Mouse (Mus musculus): ENCODE measurements around the gene Git2. TPM values are rescaled to one million over a fixed set of nuclear protein-coding genes. Genes with fewer than 3 reads are reported as not detected.

The Git2 gene
- polyA plus RNA-seq, 1 experiment from 2014 or later, result 29.9 TPM

GRCm38 (mm10) chr5:114801841-114802240 lies 26.5 kb upstream of the Git2 start:
- 88% methylated on average over 6 of the region's 6 CpGs for WGBS
- no peaks in the 10 kb centered on the region for H3K9me3 ChIP-seq (ENCODE audit: control insufficient read depth, low read length)

GRCm38 (mm10) chr5:114801049-114801448 lies 25.7 kb upstream of the Git2 start:
- Histone ChIP-seq H3K9ac (ENCODE audit: low read depth, low read length) (no peak overlapping the region), H3K36me3 (ENCODE audit: control insufficient read depth, insufficient read depth, low read length) (peaks cover 23% of the 10 kb centered on the region), H3K4me2 (ENCODE audit: low read depth, low read length) (no peak overlapping the region), H3K9me3 (ENCODE audit: control insufficient read depth, low read length) (no peaks in the 10 kb centered on the region), H3K27me3 (replicated peaks; ENCODE audit: control insufficient read depth, insufficient read depth, low read length) (no peaks in the 10 kb centered on the region), H3K27ac (ENCODE audit: low read length) (no peak overlapping the region), H3K4me3 (ENCODE audit: low read length) (no peak overlapping the region), H3K4me1 (ENCODE audit: control insufficient read depth, insufficient read depth, low read length) (peaks cover 5% of the 10 kb centered on the region; the same call in 1 of the 2 replicates)
- peak; percentile 64 for ATAC-seq
- 16% methylated on average over 8 of the region's 8 CpGs for WGBS

More at GRCm38 (mm10) chr5:114801841-114802240, 26.5 kb upstream of the Git2 start:
- H3K27me3 ChIP-seq (replicated peaks; ENCODE audit: control insufficient read depth, insufficient read depth, low read length), result no peaks in the 10 kb centered on the region
- no peaks in the 10 kb centered on the region for H3K4me1 ChIP-seq (ENCODE audit: control insufficient read depth, insufficient read depth, low read length)
- peaks cover 23% of the 10 kb centered on the region for H3K36me3 ChIP-seq (ENCODE audit: control insufficient read depth, insufficient read depth, low read length)
- no peak overlapping the region for H3K4me2 ChIP-seq (ENCODE audit: low read depth, low read length)
- no peak overlapping the region for H3K9ac ChIP-seq (ENCODE audit: low read depth, low read length)
- no peak overlapping the region for H3K27ac ChIP-seq (ENCODE audit: low read length)
- H3K4me3 ChIP-seq (ENCODE audit: low read length), result no peak overlapping the region
- no peak for ATAC-seq

DNA sequence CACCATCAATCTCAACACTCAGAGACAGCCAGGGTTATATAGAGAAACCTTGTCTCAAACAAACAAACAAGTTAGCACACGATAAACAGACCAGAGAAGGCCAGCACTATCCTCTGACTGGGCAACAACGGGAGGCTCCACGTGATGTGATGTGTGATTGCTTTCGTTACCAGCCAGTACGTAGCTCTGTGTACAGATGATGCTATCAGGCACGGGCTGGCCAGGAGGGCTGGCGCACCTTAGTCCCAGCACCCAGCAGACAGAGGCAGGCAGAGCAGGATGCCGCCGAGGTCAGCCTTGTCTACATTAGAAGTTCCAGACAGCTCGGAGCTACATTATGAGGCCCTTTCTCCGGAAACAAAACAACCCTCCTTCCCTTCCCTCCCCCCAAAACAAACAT lies 24.5 kb upstream of the Git2 start:
- Histone ChIP-seq H3K27me3 (replicated peaks; ENCODE audit: control insufficient read depth, insufficient read depth, low read length) (no peaks in the 10 kb centered on the region), H3K36me3 (ENCODE audit: control insufficient read depth, insufficient read depth, low read length) (peaks cover 21% of the 10 kb centered on the region), H3K27ac (ENCODE audit: low read length) (no peak overlapping the region), H3K9ac (ENCODE audit: low read depth, low read length) (no peak overlapping the region), H3K4me1 (ENCODE audit: control insufficient read depth, insufficient read depth, low read length) (peaks cover 10% of the 10 kb centered on the region; the same call in 1 of the 2 replicates), H3K9me3 (ENCODE audit: control insufficient read depth, low read length) (no peaks in the 10 kb centered on the region), H3K4me3 (ENCODE audit: low read length) (no peak overlapping the region), H3K4me2 (ENCODE audit: low read depth, low read length) (no peak overlapping the region)
- 73% methylated on average over 11 of the region's 11 CpGs for WGBS
- no peak for ATAC-seq

GRCm38 (mm10) chr5:114797253-114797652 lies 21.9 kb upstream of the Git2 start:
- no peaks in the 10 kb centered on the region for H3K27me3 ChIP-seq (replicated peaks; ENCODE audit: control insufficient read depth, insufficient read depth, low read length)
- H3K4me2 ChIP-seq (ENCODE audit: low read depth, low read length), result no peak overlapping the region
- H3K36me3 ChIP-seq (ENCODE audit: control insufficient read depth, insufficient read depth, low read length), result peaks cover 14% of the 10 kb centered on the region; the same call in 1 of the 2 replicates
- no peak overlapping the region for H3K9ac ChIP-seq (ENCODE audit: low read depth, low read length)
- H3K9me3 ChIP-seq (ENCODE audit: control insufficient read depth, low read length), result no peaks in the 10 kb centered on the region
- H3K4me3 ChIP-seq (ENCODE audit: low read length), result no peak overlapping the region
- 84% methylated on average over 8 of the region's 8 CpGs for WGBS
- no peak for ATAC-seq
- peaks cover 10% of the 10 kb centered on the region; the same call in 1 of the 2 replicates for H3K4me1 ChIP-seq (ENCODE audit: control insufficient read depth, insufficient read depth, low read length)
- no peak overlapping the region for H3K27ac ChIP-seq (ENCODE audit: low read length)

- ATAC-seq, result peak; percentile 54
- Histone ChIP-seq H3K4me1 (ENCODE audit: control insufficient read depth, insufficient read depth, low read length) (peaks cover 10% of the 10 kb centered on the region; the same call in 1 of the 2 replicates), H3K27me3 (replicated peaks; ENCODE audit: control insufficient read depth, insufficient read depth, low read length) (no peaks in the 10 kb centered on the region), H3K4me2 (ENCODE audit: low read depth, low read length) (peak overlapping the region; percentile 61), H3K36me3 (ENCODE audit: control insufficient read depth, insufficient read depth, low read length) (peaks cover 9% of the 10 kb centered on the region; the same call in 1 of the 2 replicates), H3K9me3 (ENCODE audit: control insufficient read depth, low read length) (no peaks in the 10 kb centered on the region), H3K27ac (ENCODE audit: low read length) (no peak overlapping the region), H3K9ac (ENCODE audit: low read depth, low read length) (peak overlapping the region; percentile 38; the same call in 1 of the 2 replicates), H3K4me3 (ENCODE audit: low read length) (peak overlapping the region; percentile 34)
- 14% methylated on average over 40 of the region's 40 CpGs for WGBS
Observed at GRCm38 (mm10) chr5:114796299-114797012, 21.1 kb upstream of the Git2 start.

DNA sequence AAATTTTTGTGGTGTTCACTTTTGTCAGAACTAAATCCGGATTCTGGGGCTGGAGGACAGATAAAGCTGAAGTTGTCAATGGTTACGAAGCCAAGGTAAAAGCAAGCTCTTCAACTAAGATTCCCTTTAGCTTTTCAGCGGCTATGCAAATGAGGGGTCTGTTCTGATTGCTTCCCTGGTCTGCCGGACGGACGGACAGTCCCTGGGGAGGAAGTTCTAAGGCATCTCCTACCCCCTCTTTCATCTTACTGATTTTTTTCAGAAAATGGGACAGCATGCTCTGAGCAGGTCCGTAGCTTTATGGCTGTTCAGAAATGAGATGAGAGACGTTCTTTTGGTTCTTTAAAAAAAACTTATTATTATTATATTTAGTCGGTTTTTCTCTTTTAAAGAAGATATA lies 20.3 kb upstream of the Git2 start:
- Histone ChIP-seq H3K9me3 (ENCODE audit: control insufficient read depth, low read length) (no peaks in the 10 kb centered on the region), H3K27ac (ENCODE audit: low read length) (no peak overlapping the region), H3K27me3 (replicated peaks; ENCODE audit: control insufficient read depth, insufficient read depth, low read length) (no peaks in the 10 kb centered on the region), H3K4me2 (ENCODE audit: low read depth, low read length) (no peak overlapping the region), H3K36me3 (ENCODE audit: control insufficient read depth, insufficient read depth, low read length) (peaks cover 9% of the 10 kb centered on the region; the same call in 1 of the 2 replicates), H3K4me1 (ENCODE audit: control insufficient read depth, insufficient read depth, low read length) (peaks cover 10% of the 10 kb centered on the region; the same call in 1 of the 2 replicates), H3K9ac (ENCODE audit: low read depth, low read length) (no peak overlapping the region), H3K4me3 (ENCODE audit: low read length) (no peak overlapping the region)
- ATAC-seq, result no peak
- 79% methylated on average over 9 of the region's 9 CpGs for WGBS

GRCm38 (mm10) chr5:114795231-114795630 lies 19.9 kb upstream of the Git2 start:
- WGBS, result 55% methylated on average over 9 of the region's 9 CpGs
- Histone ChIP-seq H3K36me3 (ENCODE audit: control insufficient read depth, insufficient read depth, low read length) (peaks cover 9% of the 10 kb centered on the region; the same call in 1 of the 2 replicates), H3K4me3 (ENCODE audit: low read length) (no peak overlapping the region), H3K27me3 (replicated peaks; ENCODE audit: control insufficient read depth, insufficient read depth, low read length) (no peaks in the 10 kb centered on the region), H3K9ac (ENCODE audit: low read depth, low read length) (no peak overlapping the region), H3K4me1 (ENCODE audit: control insufficient read depth, insufficient read depth, low read length) (peaks cover 10% of the 10 kb centered on the region; the same call in 1 of the 2 replicates), H3K9me3 (ENCODE audit: control insufficient read depth, low read length) (no peaks in the 10 kb centered on the region), H3K27ac (ENCODE audit: low read length) (no peak overlapping the region), H3K4me2 (ENCODE audit: low read depth, low read length) (no peak overlapping the region)
- ATAC-seq, result no peak

DNA sequence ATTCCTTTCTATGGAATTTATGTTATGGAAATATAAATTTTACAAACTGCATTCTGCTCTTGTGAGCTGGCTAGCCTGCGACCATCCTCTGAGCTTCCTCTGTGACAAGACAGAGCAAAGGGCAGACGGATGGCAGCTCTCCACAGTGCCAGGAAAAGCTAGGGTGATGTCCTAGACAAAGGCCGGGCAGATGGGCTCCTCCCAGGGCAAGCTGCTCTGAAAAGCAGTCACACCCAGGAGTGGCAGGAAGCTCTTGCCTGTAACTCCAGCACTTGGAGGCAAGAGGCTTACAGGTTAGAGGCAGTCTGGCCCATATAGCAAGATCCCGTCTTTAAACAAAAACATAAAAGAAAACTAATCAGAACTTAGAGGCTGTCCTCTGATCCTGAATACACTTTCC lies 19.3 kb upstream of the Git2 start:
- H3K9me3 ChIP-seq (ENCODE audit: control insufficient read depth, low read length), result no peaks in the 10 kb centered on the region
- no peaks in the 10 kb centered on the region for H3K27me3 ChIP-seq (replicated peaks; ENCODE audit: control insufficient read depth, insufficient read depth, low read length)
- H3K4me2 ChIP-seq (ENCODE audit: low read depth, low read length), result no peak overlapping the region
- no peak for ATAC-seq
- H3K4me1 ChIP-seq (ENCODE audit: control insufficient read depth, insufficient read depth, low read length), result peaks cover 10% of the 10 kb centered on the region; the same call in 1 of the 2 replicates
- H3K9ac ChIP-seq (ENCODE audit: low read depth, low read length), result no peak overlapping the region
- peaks cover 9% of the 10 kb centered on the region; the same call in 1 of the 2 replicates for H3K36me3 ChIP-seq (ENCODE audit: control insufficient read depth, insufficient read depth, low read length)
- no peak overlapping the region for H3K27ac ChIP-seq (ENCODE audit: low read length)
- WGBS, result 73% methylated on average over 4 of the region's 4 CpGs
- no peak overlapping the region for H3K4me3 ChIP-seq (ENCODE audit: low read length)

- Histone ChIP-seq H3K4me2 (ENCODE audit: low read depth, low read length) (no peak overlapping the region), H3K27ac (ENCODE audit: low read length) (no peak overlapping the region), H3K9ac (ENCODE audit: low read depth, low read length) (no peak overlapping the region), H3K4me3 (ENCODE audit: low read length) (no peak overlapping the region), H3K27me3 (replicated peaks; ENCODE audit: control insufficient read depth, insufficient read depth, low read length) (no peaks in the 10 kb centered on the region), H3K36me3 (ENCODE audit: control insufficient read depth, insufficient read depth, low read length) (peaks cover 10% of the 10 kb centered on the region; the same call in 1 of the 2 replicates), H3K9me3 (ENCODE audit: control insufficient read depth, low read length) (no peaks in the 10 kb centered on the region), H3K4me1 (ENCODE audit: control insufficient read depth, insufficient read depth, low read length) (peaks cover 10% of the 10 kb centered on the region; the same call in 1 of the 2 replicates)
- WGBS, result 60% methylated on average over 7 of the region's 7 CpGs
- ATAC-seq, result no peak
Observed at GRCm38 (mm10) chr5:114793317-114793716, 18.0 kb upstream of the Git2 start.

All from intestine, embryonic 16.5 days (tissue).